Mouse (Mus musculus) adrenal gland, postnatal 25 days (tissue): Measurements from ENCODE around the gene Atg4d. TPM values are rescaled to one million over a fixed set of nuclear protein-coding genes. Genes with fewer than 3 reads are reported as not detected.
"Not testable (repeated sequence)": the region's sequence is repeated elsewhere in the genome, so short reads cannot be mapped to it uniquely, and the experiment has no call there.

Experiments
- DNase-seq: peaks from one replicate; pipeline ENCODE4 v3.0.0; 2021; ENCODE audit warnings: mixed read lengths
- total RNA-seq: library from RNA; stranded (reverse); gene quantifications from 2 replicates; pipeline ENCODE4 v1.2.3, GENCODE M21; 2021

Atg4d gene
- total RNA-seq, 1 experiment from 2014 or later: 42.2 TPM

- peak; percentile 75 for DNase-seq
These were observed 23.8 kb upstream of the Atg4d start for GRCm38 (mm10) chr9:21241343-21241742.

- DNase-seq: no peak
These were observed 21.2 kb upstream of the Atg4d start for GRCm38 (mm10) chr9:21243826-21244427.

- peak; percentile 27 for DNase-seq
These were observed 20.5 kb upstream of the Atg4d start for GRCm38 (mm10) chr9:21244428-21245112.

- DNase-seq: no peak
These were observed 20.0 kb upstream of the Atg4d start for GRCm38 (mm10) chr9:21245113-21245487.

GRCm38 (mm10) chr9:21246342-21246741 is 18.8 kb upstream of the Atg4d start:
- no peak for DNase-seq

GRCm38 (mm10) chr9:21248326-21248725 is 16.8 kb upstream of the Atg4d start, which contains the start of gene S1pr5:
S1pr5 (minus strand) TSS chr9:21248443.
- peak; percentile 70 for DNase-seq

- DNase-seq: no peak
These were observed 15.2 kb upstream of the Atg4d start for GRCm38 (mm10) chr9:21249629-21250508.

GRCm38 (mm10) chr9:21250509-21250908 is 14.6 kb upstream of the Atg4d start:
- DNase-seq: no peak

GRCm38 (mm10) chr9:21251116-21251735 is 13.9 kb upstream of the Atg4d start:
- DNase-seq: no peak

GRCm38 (mm10) chr9:21254690-21255089 is 10.4 kb upstream of the Atg4d start:
- DNase-seq: no peak

GRCm38 (mm10) chr9:21256349-21256748 is 8.7 kb upstream of the Atg4d start:
- not testable (repeated sequence) for DNase-seq

GRCm38 (mm10) chr9:21260491-21261040 is 4.5 kb upstream of the Atg4d start:
- no peak for DNase-seq

GRCm38 (mm10) chr9:21261831-21262230 is 3.3 kb upstream of the Atg4d start:
- DNase-seq: no peak

GRCm38 (mm10) chr9:21264272-21264999 is 657 bp upstream of the Atg4d start:
- no peak for DNase-seq

GRCm38 (mm10) chr9:21265611-21266010 is 518 bp downstream of the Atg4d start:
- no peak for DNase-seq

GRCm38 (mm10) chr9:21266889-21267288 is 1.8 kb downstream of the Atg4d start:
- DNase-seq: no peak

GRCm38 (mm10) chr9:21268305-21268704 is 3.2 kb downstream of the Atg4d start:
- DNase-seq: no peak

- not testable (repeated sequence) for DNase-seq
These were observed 4.5 kb downstream of the Atg4d start for GRCm38 (mm10) chr9:21269590-21269989.

- DNase-seq: no peak
These were observed 7.3 kb downstream of the Atg4d start for GRCm38 (mm10) chr9:21272391-21272790.

GRCm38 (mm10) chr9:21273094-21273493 is 8.0 kb downstream of the Atg4d start:
- no peak for DNase-seq

- DNase-seq: no peak
These were observed 8.6 kb downstream of the Atg4d start for GRCm38 (mm10) chr9:21273520-21274228.
